Mouse (Mus musculus) large intestine, adult 2 months (tissue): ENCODE data around the gene Agap2. TPM values are rescaled to one million over a fixed set of nuclear protein-coding genes. Genes with fewer than 3 reads are reported as not detected.
"Not testable (repeated sequence)": the region's sequence is repeated elsewhere in the genome, so short reads cannot be mapped to it uniquely, and the experiment has no call there.

Experiments
- DNase-seq: peaks from one replicate; pipeline ENCODE4 v3.0.0-alpha.2; 2012; ENCODE audit warnings: low read depth, low spot score
- WGBS: fragments of 180-500 bp; shearing (Covaris S2); methylation state at CpG from one replicate; pipeline ENCODE4 v1.1.7; 2018; 5-methylcytosine and 5-hydroxymethylcytosine counted together
- polyA plus RNA-seq: library from polyadenylated mRNA; depleted of rRNA; stranded (reverse); fragments of >200 nt; gene quantifications from 2 replicates; pipeline ENCODE4 v1.2.3, GENCODE M21; 2012

Agap2 gene
- polyA plus RNA-seq, 1 experiment: 4.0 TPM

- 2% methylated on average over 8 of the region's 8 CpGs for WGBS
Observed at GRCm38 (mm10) chr10:127058708-127059107, 16.4 kb upstream of the Agap2 start.

GRCm38 (mm10) chr10:127059174-127059967 is 15.7 kb upstream of the Agap2 start:
- DNase-seq: no peak
- WGBS: 2% methylated on average over 75 of the region's 92 CpGs

More at GRCm38 (mm10) chr10:127058708-127059107, 16.4 kb upstream of the Agap2 start:
- no peak for DNase-seq

GRCm38 (mm10) chr10:127059968-127060916 is 14.8 kb upstream of the Agap2 start, which contains the start of gene March9:
March9 (minus strand) TSS chr10:127060184.
- WGBS: under 1% methylated on average over 61 of the region's 72 CpGs
- DNase-seq: peak; percentile 60

GRCm38 (mm10) chr10:127061085-127061484 is 14.0 kb upstream of the Agap2 start:
- 81% methylated on average over 5 of the region's 5 CpGs for WGBS

GRCm38 (mm10) chr10:127061513-127061912 is 13.6 kb upstream of the Agap2 start:
- 71% methylated on average over 2 of the region's 2 CpGs for WGBS
- no peak for DNase-seq

More at GRCm38 (mm10) chr10:127061085-127061484, 14.0 kb upstream of the Agap2 start:
- no peak for DNase-seq

GRCm38 (mm10) chr10:127062101-127062500 is 13.0 kb upstream of the Agap2 start:
- not testable (repeated sequence) for DNase-seq
- WGBS: 73% methylated on average over 4 of the region's 4 CpGs

- DNase-seq: no peak
Observed at GRCm38 (mm10) chr10:127062503-127062902, 12.6 kb upstream of the Agap2 start.

GRCm38 (mm10) chr10:127063239-127063872 is 11.7 kb upstream of the Agap2 start, which contains the start of gene Cdk4:
Cdk4 (plus strand) TSS chr10:127063534.
- under 1% methylated on average over 46 of the region's 46 CpGs for WGBS
- DNase-seq: peak; percentile 81

More at GRCm38 (mm10) chr10:127062503-127062902, 12.6 kb upstream of the Agap2 start:
- WGBS: 64% methylated on average over 5 of the region's 5 CpGs

GRCm38 (mm10) chr10:127063913-127064870 is 10.9 kb upstream of the Agap2 start:
- DNase-seq: no peak
- 8% methylated on average over 37 of the region's 37 CpGs for WGBS

GRCm38 (mm10) chr10:127065981-127066380 is 9.1 kb upstream of the Agap2 start:
- DNase-seq: no peak
- WGBS: 59% methylated on average over 9 of the region's 9 CpGs

GRCm38 (mm10) chr10:127066519-127067018 is 8.5 kb upstream of the Agap2 start:
- DNase-seq: no peak
- 88% methylated on average over 14 of the region's 14 CpGs for WGBS

- WGBS: 57% methylated on average over 9 of the region's 9 CpGs
- DNase-seq: no peak
Observed at GRCm38 (mm10) chr10:127068360-127069038, 6.6 kb upstream of the Agap2 start.

GRCm38 (mm10) chr10:127069281-127070189 is 5.5 kb upstream of the Agap2 start:
- DNase-seq: no peak

GRCm38 (mm10) chr10:127070190-127071121 is 4.6 kb upstream of the Agap2 start, which contains the start of gene Tspan31:
Tspan31 (minus strand) TSS chr10:127070264.
- peak; percentile 99 for DNase-seq
- under 1% methylated on average over 36 of the region's 36 CpGs for WGBS

More at GRCm38 (mm10) chr10:127069281-127070189, 5.5 kb upstream of the Agap2 start:
- 2% methylated on average over 30 of the region's 30 CpGs for WGBS

- 50% methylated on average over 9 of the region's 9 CpGs for WGBS
- DNase-seq: no peak
Observed at GRCm38 (mm10) chr10:127071203-127071602, 3.9 kb upstream of the Agap2 start.

- 76% methylated on average over 4 of the region's 4 CpGs for WGBS
- DNase-seq: not testable (repeated sequence)
Observed at GRCm38 (mm10) chr10:127072270-127072669, 2.8 kb upstream of the Agap2 start.
